Mouse (Mus musculus) C2C12 (cell line): ENCODE measurements at regions not wholly inside any gene's neighbourhood (a gene's known extent, or its start where the extent isn't known, plus 50 kb on each side); places are given as distances from the start of the nearest gene placed in this dataset.
A peak's percentile ranks its signal among the peaks of the same experiment; 100 is the strongest.

Experiments
- H3K27me3 ChIP-seq: one replicate; pipeline ENCODE4 v1.6.1; 2011; ENCODE audit not compliant: control insufficient read depth, insufficient read depth, insufficient read length
- H3K36me3 ChIP-seq: one replicate; pipeline ENCODE4 v1.6.1; 2011; ENCODE audit not compliant: control insufficient read depth, insufficient read depth
- H3K4me3 ChIP-seq: one replicate; pipeline ENCODE4 v1.5.1; 2011; ENCODE audit warnings: mild to moderate bottlenecking, control low read depth; ENCODE audit not compliant: poor library complexity, insufficient read depth, severe bottlenecking
- H3K79me2 ChIP-seq: one replicate; pipeline ENCODE4 v1.6.1; 2011; ENCODE audit not compliant: control insufficient read depth, insufficient read depth
- H3K79me3 ChIP-seq: one replicate; pipeline ENCODE4 v1.6.1; 2011; ENCODE audit warnings: low read depth, control low read depth
- H3ac ChIP-seq: one replicate; pipeline ENCODE3; 2011; ENCODE audit warnings: low read depth; ENCODE audit not compliant: control insufficient read depth, insufficient read length
- CEBPB ChIP-seq: IDR thresholded peaks from one replicate; pipeline ENCODE4 v1.6.1; 2011; ENCODE audit warnings: low read depth, mild to moderate bottlenecking, control low read depth, moderate library complexity
- CTCF ChIP-seq: IDR thresholded peaks from one replicate; pipeline ENCODE4 v1.5.1; 2011; ENCODE audit not compliant: control insufficient read depth, insufficient read depth, insufficient read length
- FOSL1 ChIP-seq: IDR thresholded peaks from one replicate; pipeline ENCODE4 v1.8.0; 2011; ENCODE audit warnings: mild to moderate bottlenecking, low read length; ENCODE audit not compliant: poor library complexity, insufficient read depth, severe bottlenecking
- MAX ChIP-seq: IDR thresholded peaks from one replicate; pipeline ENCODE4 v1.6.1; 2011; ENCODE audit warnings: mild to moderate bottlenecking, control low read depth
- MYOD1 ChIP-seq: IDR thresholded peaks from one replicate; pipeline ENCODE4 v1.6.1; 2011; ENCODE audit warnings: low read depth; ENCODE audit not compliant: control insufficient read depth, insufficient read length
- MYOG ChIP-seq: IDR thresholded peaks from one replicate; pipeline ENCODE4 v1.6.1; 2011; ENCODE audit not compliant: control insufficient read depth, insufficient read length; ENCODE audit errors: extremely low read depth
- USF1 ChIP-seq: IDR thresholded peaks from one replicate; pipeline ENCODE4 v1.6.1; 2011; ENCODE audit warnings: low read depth, mild to moderate bottlenecking, control low read depth, moderate library complexity

DNA sequence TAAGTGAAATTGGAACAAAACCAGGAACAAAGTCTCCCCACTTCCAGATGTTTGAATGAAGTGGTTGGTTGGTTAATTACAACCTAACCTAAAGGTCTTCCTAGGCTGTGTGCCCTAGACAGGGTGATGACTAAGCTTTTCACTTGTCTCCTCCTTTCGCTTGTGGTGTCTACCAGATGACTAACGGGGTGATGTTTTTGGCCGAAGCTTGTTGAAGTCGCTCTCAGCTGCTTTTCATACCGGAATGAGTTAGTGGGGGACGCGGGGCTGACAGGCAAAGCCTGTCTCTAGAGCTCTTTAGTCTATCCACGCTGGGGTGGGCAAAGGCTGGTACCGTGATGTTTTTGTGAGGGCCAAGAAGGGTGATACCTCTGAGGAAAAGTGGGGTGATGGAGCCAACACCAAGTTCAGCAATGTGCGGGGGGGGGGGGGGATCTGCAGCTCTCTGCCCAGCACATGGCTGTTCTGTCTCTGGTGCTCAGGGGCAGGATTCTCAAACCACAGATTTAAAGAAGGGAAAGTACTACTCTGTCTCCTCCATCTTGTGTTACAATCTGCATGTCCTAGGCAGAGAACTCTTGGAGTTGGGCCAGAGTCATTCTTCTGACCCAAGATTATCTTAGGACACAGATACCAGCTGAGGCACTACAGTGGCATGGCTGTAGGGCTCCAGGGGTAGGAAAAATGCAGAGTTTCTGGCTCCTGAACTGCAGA is 73.8 kb upstream of the Tspan8 start:
- TF ChIP-seq MAX (peak; percentile 45), USF1 (no peak), CEBPB (no peak), FOSL1 (peak; percentile 39)
- H3K79me3 ChIP-seq, result no peaks in the 10 kb centered on the region
- no peaks in the 10 kb centered on the region for H3K79me2 ChIP-seq
- H3ac ChIP-seq, result no peak overlapping the region
- H3K27me3 ChIP-seq, result no peaks in the 10 kb centered on the region
- H3K36me3 ChIP-seq, result no peaks in the 10 kb centered on the region
- H3K4me3 ChIP-seq, result no peak overlapping the region

- Histone ChIP-seq H3K79me2 (no peaks in the 10 kb centered on the region), H3K4me3 (no peak overlapping the region)
- TF ChIP-seq MYOD1, result no peak
- no peak for TF ChIP-seq FOSL1
- TF ChIP-seq CTCF, result no peak
- TF ChIP-seq MAX, result no peak
- no peak for TF ChIP-seq CEBPB
- TF ChIP-seq MYOG, result no peak
- TF ChIP-seq USF1, result no peak
These were observed 66.8 kb upstream of the Tspan8 start for GRCm38 (mm10) chr10:115749844-115750243.

DNA sequence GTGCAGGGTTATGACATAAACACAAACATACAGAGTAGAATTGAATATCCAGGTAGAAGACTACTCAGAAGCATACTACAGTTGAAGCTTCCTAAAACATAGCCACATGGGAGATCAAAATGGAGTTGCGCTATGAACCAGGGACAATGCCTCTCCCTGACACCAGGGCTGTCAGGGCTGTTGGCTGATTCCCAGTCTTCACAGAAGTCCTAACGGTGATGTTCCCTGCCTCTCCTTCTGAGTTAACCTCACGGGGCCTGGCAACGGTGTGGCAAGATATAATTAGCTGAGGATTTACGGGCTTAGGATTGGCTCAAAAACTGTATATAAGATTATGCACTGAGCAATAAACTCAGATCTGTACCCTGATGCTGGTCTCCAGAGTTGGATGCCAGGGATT is 66.4 kb upstream of the Tspan8 start:
- H3K79me2 ChIP-seq, result no peaks in the 10 kb centered on the region
- no peaks in the 10 kb centered on the region for H3K36me3 ChIP-seq
- no peak overlapping the region for H3K4me3 ChIP-seq
- no peaks in the 10 kb centered on the region for H3K27me3 ChIP-seq
- no peak for TF ChIP-seq MYOG
- TF ChIP-seq MAX, result no peak
- TF ChIP-seq CEBPB, result no peak
- TF ChIP-seq MYOD1, result no peak
- TF ChIP-seq USF1, result no peak
- TF ChIP-seq CTCF, result no peak
- no peak for TF ChIP-seq FOSL1
- no peak overlapping the region for H3ac ChIP-seq
- H3K79me3 ChIP-seq, result no peaks in the 10 kb centered on the region

More at GRCm38 (mm10) chr10:115749844-115750243, 66.8 kb upstream of the Tspan8 start:
- no peaks in the 10 kb centered on the region for H3K79me3 ChIP-seq
- H3K27me3 ChIP-seq, result no peaks in the 10 kb centered on the region
- no peaks in the 10 kb centered on the region for H3K36me3 ChIP-seq
- H3ac ChIP-seq, result no peak overlapping the region

GRCm38 (mm10) chr10:115758667-115759066 is 58.0 kb upstream of the Tspan8 start:
- Histone ChIP-seq H3K27me3 (no peaks in the 10 kb centered on the region), H3K36me3 (no peaks in the 10 kb centered on the region), H3K79me2 (no peaks in the 10 kb centered on the region), H3K79me3 (no peaks in the 10 kb centered on the region), H3ac (no peak overlapping the region), H3K4me3 (no peak overlapping the region)
- TF ChIP-seq USF1, result no peak
